Mouse (Mus musculus): ENCODE measurements around the gene Man1c1. TPM values are rescaled to one million over a fixed set of nuclear protein-coding genes. Genes with fewer than 3 reads are reported as not detected.

Man1c1 gene
- polyA plus RNA-seq, 1 experiment from 2014 or later: 7.2 TPM

DNA sequence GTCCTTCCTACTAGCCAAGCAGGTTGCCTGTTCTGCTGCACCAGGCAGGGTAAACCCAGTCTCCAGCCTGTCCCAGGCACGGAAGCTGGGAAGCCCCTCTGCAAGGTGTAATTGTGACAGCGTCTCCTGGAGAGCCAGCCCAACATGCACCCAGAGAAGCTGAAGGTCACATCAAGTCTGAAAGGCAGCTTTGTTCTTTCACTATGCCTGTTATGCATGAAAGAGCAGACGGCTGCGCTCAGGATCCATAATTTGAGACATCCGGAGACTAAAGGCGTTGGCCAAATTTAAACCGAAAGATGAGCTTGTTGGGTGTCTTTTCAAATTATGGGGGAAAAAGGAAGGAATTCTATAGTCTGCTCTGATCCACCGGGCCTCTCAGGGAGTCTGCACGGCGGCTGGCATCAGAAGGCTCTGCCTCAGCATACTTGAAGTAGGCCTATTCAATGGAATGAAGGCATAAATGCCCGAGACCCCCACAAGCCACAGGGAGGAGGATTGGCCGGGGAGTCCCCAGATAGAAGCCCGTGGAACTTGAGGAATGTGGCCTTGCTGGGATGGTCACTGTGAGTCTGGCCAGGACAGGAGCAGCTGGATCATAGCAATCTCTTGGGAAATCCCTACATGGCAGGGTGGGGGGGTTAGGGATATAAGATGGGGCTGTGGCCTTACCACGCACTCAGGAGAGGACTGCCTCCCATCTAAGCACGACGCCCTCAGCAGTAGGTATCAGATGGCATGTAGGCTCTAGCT, 40.0 kb upstream of the Man1c1 start:
- Histone ChIP-seq H3K4me1 (replicated peaks; ENCODE audit: control insufficient read depth, insufficient read depth, low read length) (no peaks in the 10 kb centered on the region; the same call in 1 of the 2 replicates), H3K9me3 (ENCODE audit: control insufficient read depth, low read length) (no peaks in the 10 kb centered on the region), H3K4me3 (replicated peaks; ENCODE audit: low read length) (no peak overlapping the region), H3K4me2 (replicated peaks) (no peak overlapping the region), H3K27ac (no peak overlapping the region), H3K36me3 (replicated peaks; ENCODE audit: control insufficient read depth, insufficient read depth) (no peaks in the 10 kb centered on the region), H3K9ac (no peak overlapping the region), H3K27me3 (ENCODE audit: control insufficient read depth, insufficient read depth, low read length) (no peaks in the 10 kb centered on the region)
- DNase-seq (ENCODE audit: low spot score) (no peak), ATAC-seq (ENCODE audit: low FRiP score) (no peak)
- WGBS: 44% methylated on average over 16 of the region's 16 CpGs

DNA sequence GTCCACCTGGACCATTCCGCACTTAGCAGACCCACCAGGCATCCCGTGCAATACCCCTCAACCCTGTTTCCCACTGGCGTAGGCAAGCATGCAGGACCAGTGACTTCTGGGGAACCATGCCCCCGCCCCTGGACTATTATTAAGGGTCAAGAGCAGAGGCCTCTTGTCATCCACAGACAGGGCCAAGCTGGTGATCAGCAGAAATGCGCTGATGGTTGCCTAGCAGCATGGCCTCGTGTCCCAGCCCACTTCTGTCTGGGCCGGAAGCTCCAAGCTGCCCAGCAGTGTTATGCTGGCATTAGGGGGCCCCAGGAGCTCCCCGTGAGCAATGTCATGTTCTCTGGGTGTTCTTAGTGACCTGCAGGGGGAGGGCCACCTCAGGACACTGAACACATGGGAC, 37.9 kb upstream of the Man1c1 start:
- Histone ChIP-seq H3K36me3 (replicated peaks; ENCODE audit: control insufficient read depth, insufficient read depth) (no peaks in the 10 kb centered on the region), H3K4me1 (replicated peaks; ENCODE audit: control insufficient read depth, insufficient read depth, low read length) (peaks cover 5% of the 10 kb centered on the region), H3K4me2 (replicated peaks) (no peak overlapping the region), H3K27ac (no peak overlapping the region), H3K9me3 (ENCODE audit: control insufficient read depth, low read length) (no peaks in the 10 kb centered on the region), H3K27me3 (ENCODE audit: control insufficient read depth, insufficient read depth, low read length) (no peaks in the 10 kb centered on the region), H3K9ac (no peak overlapping the region), H3K4me3 (replicated peaks; ENCODE audit: low read length) (no peak overlapping the region)
- WGBS: 75% methylated on average over 8 of the region's 8 CpGs
- DNase-seq (ENCODE audit: low spot score): no peak
- ATAC-seq (ENCODE audit: low FRiP score): no peak

DNA sequence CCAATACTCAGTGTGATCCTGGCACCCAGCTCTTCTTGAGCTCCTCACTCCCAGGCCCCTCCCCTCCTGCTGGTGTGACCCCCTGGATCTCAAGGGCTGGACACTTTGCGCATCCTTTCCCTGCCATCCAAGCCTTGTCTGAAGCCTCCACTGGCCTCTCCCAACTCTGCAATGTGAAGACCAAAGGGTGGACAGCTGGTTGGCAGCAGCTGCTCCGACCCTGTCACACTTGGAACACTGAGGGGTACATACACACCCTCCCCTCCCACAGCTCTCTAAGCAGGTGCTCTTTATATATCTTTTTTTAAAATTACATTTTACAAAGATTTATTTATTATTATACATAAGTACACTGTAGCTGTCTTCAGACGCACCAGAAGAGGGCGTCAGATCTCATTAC, 36.1 kb upstream of the Man1c1 start:
- Histone ChIP-seq H3K27ac (no peak overlapping the region), H3K4me2 (replicated peaks) (no peak overlapping the region), H3K9me3 (ENCODE audit: control insufficient read depth, low read length) (no peaks in the 10 kb centered on the region), H3K27me3 (ENCODE audit: control insufficient read depth, insufficient read depth, low read length) (no peaks in the 10 kb centered on the region), H3K9ac (no peak overlapping the region), H3K4me1 (replicated peaks; ENCODE audit: control insufficient read depth, insufficient read depth, low read length) (peaks cover 5% of the 10 kb centered on the region), H3K36me3 (replicated peaks; ENCODE audit: control insufficient read depth, insufficient read depth) (no peaks in the 10 kb centered on the region), H3K4me3 (replicated peaks; ENCODE audit: low read length) (no peak overlapping the region)
- DNase-seq (ENCODE audit: low spot score) (no peak), ATAC-seq (ENCODE audit: low FRiP score) (no peak)
- 95% methylated on average over 4 of the region's 4 CpGs for WGBS

DNA sequence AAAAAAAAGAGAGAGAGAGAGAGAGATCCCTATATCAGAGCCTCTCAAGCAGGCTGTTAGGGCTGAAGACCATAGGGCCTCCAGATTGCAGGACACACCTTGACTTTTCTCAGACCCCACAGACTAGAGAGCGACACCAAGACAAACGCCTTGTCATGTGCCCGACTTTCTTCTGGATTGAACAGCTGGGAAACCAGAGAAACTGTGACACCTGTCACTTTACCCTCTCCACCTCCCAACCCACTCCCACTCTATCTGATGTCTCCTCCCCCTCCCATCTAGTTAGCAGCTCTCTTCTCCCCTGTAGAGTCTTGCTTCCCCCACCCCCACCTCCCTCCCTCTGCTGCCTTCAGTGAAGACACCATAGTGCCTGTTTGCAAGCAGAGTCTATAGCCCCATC, 35.4 kb upstream of the Man1c1 start:
- H3K4me2 ChIP-seq (replicated peaks): no peak overlapping the region
- WGBS: 92% methylated on average over 3 of the region's 3 CpGs
- ATAC-seq (ENCODE audit: low FRiP score): no peak
- no peak overlapping the region for H3K27ac ChIP-seq
- no peak overlapping the region for H3K4me3 ChIP-seq (replicated peaks; ENCODE audit: low read length)
- no peak overlapping the region for H3K9ac ChIP-seq
- peaks cover 5% of the 10 kb centered on the region for H3K4me1 ChIP-seq (replicated peaks; ENCODE audit: control insufficient read depth, insufficient read depth, low read length)
- no peak for DNase-seq (ENCODE audit: low spot score)
- H3K27me3 ChIP-seq (ENCODE audit: control insufficient read depth, insufficient read depth, low read length): no peaks in the 10 kb centered on the region
- no peaks in the 10 kb centered on the region for H3K36me3 ChIP-seq (replicated peaks; ENCODE audit: control insufficient read depth, insufficient read depth)
- H3K9me3 ChIP-seq (ENCODE audit: control insufficient read depth, low read length): no peaks in the 10 kb centered on the region

DNA sequence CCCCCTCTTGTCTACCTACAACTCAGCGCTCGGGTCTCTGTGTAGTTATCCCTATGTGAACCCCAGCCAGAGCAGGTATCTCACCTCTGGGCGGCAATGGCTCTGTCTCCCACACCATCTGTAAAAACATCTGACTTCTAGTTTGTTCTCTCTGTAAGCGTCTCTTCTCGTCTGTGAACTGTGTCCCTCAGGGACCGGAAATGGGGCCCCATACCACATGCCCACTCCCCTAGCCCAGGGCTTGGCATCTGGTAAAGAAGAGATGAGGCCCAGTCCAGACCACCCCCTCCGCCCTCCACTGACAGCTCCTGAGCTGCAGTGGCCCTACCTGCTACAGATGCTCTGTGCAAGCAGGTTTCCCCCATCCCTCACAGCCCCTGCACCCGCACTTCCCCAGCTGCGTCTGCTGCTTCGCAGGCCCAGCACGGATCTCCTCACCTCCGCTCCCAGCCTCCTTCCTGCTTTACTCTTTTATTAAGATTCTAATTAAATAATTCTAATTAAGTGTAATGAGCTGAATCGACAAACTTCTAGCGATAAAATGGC, 33.3 kb upstream of the Man1c1 start:
- 52% methylated on average over 14 of the region's 14 CpGs for WGBS
- H3K4me1 ChIP-seq (replicated peaks; ENCODE audit: control insufficient read depth, insufficient read depth, low read length): peaks cover 5% of the 10 kb centered on the region
- DNase-seq (ENCODE audit: low spot score) (no peak), ATAC-seq (ENCODE audit: low FRiP score) (0 out of 2 replicates have a peak, but pooled peaks have one; percentile 42)
- no peaks in the 10 kb centered on the region for H3K36me3 ChIP-seq (replicated peaks; ENCODE audit: control insufficient read depth, insufficient read depth)
- peak overlapping the region; percentile 12; the same call in 1 of the 2 replicates for H3K27ac ChIP-seq
- no peak overlapping the region for H3K4me3 ChIP-seq (replicated peaks; ENCODE audit: low read length)
- no peak overlapping the region for H3K4me2 ChIP-seq (replicated peaks)
- no peak overlapping the region for H3K9ac ChIP-seq
- H3K9me3 ChIP-seq (ENCODE audit: control insufficient read depth, low read length): no peaks in the 10 kb centered on the region
- H3K27me3 ChIP-seq (ENCODE audit: control insufficient read depth, insufficient read depth, low read length): no peaks in the 10 kb centered on the region

DNA sequence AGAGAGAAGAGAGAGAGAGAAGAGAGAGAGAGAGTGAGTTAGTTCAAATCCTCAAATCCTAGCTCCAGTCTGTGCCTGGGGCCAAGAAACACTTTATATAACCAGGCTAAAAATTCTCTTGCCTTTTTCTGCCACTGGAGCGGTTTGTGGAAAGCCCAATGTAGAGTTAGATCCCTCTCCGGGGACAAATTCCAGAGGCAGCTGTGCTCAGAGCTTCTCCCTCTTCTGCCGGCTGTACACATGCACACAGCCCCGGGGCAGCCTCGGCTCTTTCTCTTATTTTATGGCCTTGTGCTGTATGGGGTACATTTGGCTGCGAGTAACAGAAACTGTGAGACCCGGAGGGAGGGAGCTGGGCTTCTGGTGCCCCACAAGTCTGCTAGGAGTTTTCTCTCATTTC, 32.1 kb upstream of the Man1c1 start:
- no peaks in the 10 kb centered on the region for H3K9me3 ChIP-seq (ENCODE audit: control insufficient read depth, low read length)
- no peak overlapping the region for H3K4me3 ChIP-seq (replicated peaks; ENCODE audit: low read length)
- no peak overlapping the region for H3K4me2 ChIP-seq (replicated peaks)
- DNase-seq (ENCODE audit: low spot score) (no peak), ATAC-seq (ENCODE audit: low FRiP score) (no peak)
- H3K27me3 ChIP-seq (ENCODE audit: control insufficient read depth, insufficient read depth, low read length): no peaks in the 10 kb centered on the region
- H3K36me3 ChIP-seq (replicated peaks; ENCODE audit: control insufficient read depth, insufficient read depth): no peaks in the 10 kb centered on the region
- no peak overlapping the region for H3K27ac ChIP-seq
- peaks cover 5% of the 10 kb centered on the region for H3K4me1 ChIP-seq (replicated peaks; ENCODE audit: control insufficient read depth, insufficient read depth, low read length)
- no peak overlapping the region for H3K9ac ChIP-seq
- 59% methylated on average over 7 of the region's 7 CpGs for WGBS

DNA sequence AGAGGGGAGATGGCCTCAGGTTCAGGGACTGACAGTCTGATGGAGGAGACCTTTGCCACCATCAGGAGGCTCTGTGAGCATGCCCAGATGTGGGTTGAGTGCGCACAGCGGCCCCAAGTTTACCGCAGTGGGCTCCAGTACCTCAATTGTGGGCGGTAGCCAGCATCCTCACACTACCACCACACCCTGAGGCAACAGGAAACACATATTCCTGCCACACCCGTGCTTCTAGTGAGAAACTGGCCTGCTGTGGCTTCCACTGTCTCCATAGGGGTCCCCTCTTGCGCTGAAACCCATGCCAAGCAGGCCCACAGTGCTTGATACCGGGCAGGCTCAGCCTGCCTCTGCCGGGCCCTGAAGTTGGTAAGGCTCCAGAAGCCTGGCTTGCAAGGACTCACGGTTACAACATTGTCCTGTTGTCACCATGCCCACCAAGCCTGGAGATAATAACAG, 30.6 kb upstream of the Man1c1 start:
- Histone ChIP-seq H3K9ac (no peak overlapping the region), H3K4me2 (replicated peaks) (no peak overlapping the region), H3K4me1 (replicated peaks; ENCODE audit: control insufficient read depth, insufficient read depth, low read length) (peaks cover 12% of the 10 kb centered on the region), H3K27ac (no peak overlapping the region), H3K36me3 (replicated peaks; ENCODE audit: control insufficient read depth, insufficient read depth) (no peaks in the 10 kb centered on the region), H3K4me3 (replicated peaks; ENCODE audit: low read length) (no peak overlapping the region), H3K27me3 (ENCODE audit: control insufficient read depth, insufficient read depth, low read length) (no peaks in the 10 kb centered on the region), H3K9me3 (ENCODE audit: control insufficient read depth, low read length) (no peaks in the 10 kb centered on the region)
- ATAC-seq (ENCODE audit: low FRiP score) (no peak), DNase-seq (ENCODE audit: low spot score) (no peak)
- WGBS: 57% methylated on average over 9 of the region's 9 CpGs

DNA sequence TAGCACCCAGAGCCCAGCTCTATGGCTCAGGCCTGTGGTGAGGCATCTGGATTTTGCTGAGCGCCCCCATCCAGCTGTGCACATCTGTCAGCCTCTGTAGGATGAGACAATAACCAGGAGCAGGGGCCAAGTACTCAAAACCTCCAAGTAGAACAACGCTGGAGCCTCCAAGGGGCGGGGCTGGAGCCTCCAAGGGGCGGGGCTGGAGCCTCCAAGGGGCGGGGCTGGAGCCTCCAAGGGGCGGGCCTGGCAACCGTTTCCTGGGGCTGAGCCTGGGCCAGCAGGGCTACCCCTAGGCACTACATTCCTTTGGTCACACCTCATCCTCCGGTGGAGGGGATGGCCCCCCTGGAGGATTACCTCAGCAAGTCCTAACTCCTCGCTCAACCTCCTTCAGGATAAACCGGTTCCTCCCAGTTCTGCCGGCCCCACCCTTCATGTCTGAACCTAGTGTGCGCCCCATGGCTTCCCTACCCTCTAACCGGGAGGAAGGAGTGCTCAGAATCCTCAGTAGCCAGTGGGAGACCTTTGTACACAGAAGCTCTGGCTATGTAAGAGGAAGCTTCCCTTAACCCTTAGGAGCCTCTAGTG, 30.0 kb upstream of the Man1c1 start:
- Histone ChIP-seq H3K27me3 (ENCODE audit: control insufficient read depth, insufficient read depth, low read length) (no peaks in the 10 kb centered on the region), H3K9ac (no peak overlapping the region), H3K9me3 (ENCODE audit: control insufficient read depth, low read length) (no peaks in the 10 kb centered on the region), H3K36me3 (replicated peaks; ENCODE audit: control insufficient read depth, insufficient read depth) (no peaks in the 10 kb centered on the region), H3K27ac (no peak overlapping the region), H3K4me1 (replicated peaks; ENCODE audit: control insufficient read depth, insufficient read depth, low read length) (peaks cover 12% of the 10 kb centered on the region), H3K4me2 (replicated peaks) (no peak overlapping the region), H3K4me3 (replicated peaks; ENCODE audit: low read length) (no peak overlapping the region)
- ATAC-seq (ENCODE audit: low FRiP score) (no peak), DNase-seq (ENCODE audit: low spot score) (no peak)
- 11% methylated on average over 12 of the region's 13 CpGs for WGBS

DNA sequence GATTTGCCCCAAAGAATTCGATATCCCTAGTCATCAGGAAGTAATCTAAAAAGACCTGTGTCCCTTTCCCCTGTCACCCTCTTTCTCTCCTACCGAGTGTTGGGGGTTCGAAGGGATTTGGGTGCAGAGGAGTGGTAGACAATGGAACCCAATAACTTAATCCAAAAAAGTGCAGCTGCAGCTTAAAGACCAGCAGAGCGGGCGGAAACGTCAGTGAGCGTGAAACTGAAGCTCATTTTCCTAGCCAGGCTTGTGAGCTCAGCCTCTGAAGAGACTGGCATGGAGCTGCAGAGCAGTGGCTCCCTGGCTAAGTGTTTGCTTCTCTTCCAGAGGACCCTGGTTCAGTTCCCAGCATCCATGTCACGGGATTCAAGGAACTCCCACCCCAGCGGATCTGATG, 29.3 kb upstream of the Man1c1 start:
- DNase-seq (ENCODE audit: low spot score) (no peak), ATAC-seq (ENCODE audit: low FRiP score) (no peak)
- H3K36me3 ChIP-seq (replicated peaks; ENCODE audit: control insufficient read depth, insufficient read depth): no peaks in the 10 kb centered on the region
- H3K9ac ChIP-seq: no peak overlapping the region
- no peak overlapping the region for H3K4me3 ChIP-seq (replicated peaks; ENCODE audit: low read length)
- H3K4me1 ChIP-seq (replicated peaks; ENCODE audit: control insufficient read depth, insufficient read depth, low read length): peaks cover 12% of the 10 kb centered on the region
- no peak overlapping the region for H3K4me2 ChIP-seq (replicated peaks)
- H3K27me3 ChIP-seq (ENCODE audit: control insufficient read depth, insufficient read depth, low read length): no peaks in the 10 kb centered on the region
- 57% methylated on average over 9 of the region's 9 CpGs for WGBS
- no peaks in the 10 kb centered on the region for H3K9me3 ChIP-seq (ENCODE audit: control insufficient read depth, low read length)
- no peak overlapping the region for H3K27ac ChIP-seq
